Mouse (Mus musculus): ENCODE results near the gene Jsrp1.

DNA sequence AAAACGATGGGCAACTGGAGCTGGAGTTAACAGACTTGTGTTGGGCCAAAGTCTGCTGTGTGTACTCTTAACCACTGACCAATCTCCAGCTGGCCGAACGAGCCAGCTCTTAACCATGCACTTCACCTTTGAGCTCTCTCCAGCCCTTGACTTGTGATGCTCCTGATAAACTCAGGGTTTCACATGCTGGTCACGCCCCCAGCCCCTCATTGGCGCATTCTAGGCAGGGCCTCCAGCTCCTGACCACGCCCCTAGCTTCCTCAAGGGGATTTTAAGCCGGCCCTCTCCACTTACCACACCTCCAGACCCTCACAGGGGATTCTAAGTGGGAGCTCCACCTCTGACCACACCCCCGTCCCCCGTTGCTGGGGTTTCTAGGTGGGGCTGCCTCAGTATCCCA lies 17.8 kb upstream of the Jsrp1 start:
- TF ChIP-seq CTCF (conservative IDR thresholded peaks at IDR 0.05; ENCODE audit: low read length): no peak
- no peak for TF ChIP-seq NANOG (IDR thresholded peaks at IDR 0.05; ENCODE audit: borderline replicate concordance, low read length)
- no peak for TF ChIP-seq POU5F1 (IDR thresholded peaks at IDR 0.05; ENCODE audit: borderline replicate concordance, low read length)

All from E14TG2a.4 (cell line).